Mouse (Mus musculus): ENCODE data around the gene Chchd6. TPM values are rescaled to one million over a fixed set of nuclear protein-coding genes. Genes with fewer than 3 reads are reported as not detected.

Gene Chchd6
- polyA plus RNA-seq, 1 experiment from 2014 or later: 191 TPM

DNA sequence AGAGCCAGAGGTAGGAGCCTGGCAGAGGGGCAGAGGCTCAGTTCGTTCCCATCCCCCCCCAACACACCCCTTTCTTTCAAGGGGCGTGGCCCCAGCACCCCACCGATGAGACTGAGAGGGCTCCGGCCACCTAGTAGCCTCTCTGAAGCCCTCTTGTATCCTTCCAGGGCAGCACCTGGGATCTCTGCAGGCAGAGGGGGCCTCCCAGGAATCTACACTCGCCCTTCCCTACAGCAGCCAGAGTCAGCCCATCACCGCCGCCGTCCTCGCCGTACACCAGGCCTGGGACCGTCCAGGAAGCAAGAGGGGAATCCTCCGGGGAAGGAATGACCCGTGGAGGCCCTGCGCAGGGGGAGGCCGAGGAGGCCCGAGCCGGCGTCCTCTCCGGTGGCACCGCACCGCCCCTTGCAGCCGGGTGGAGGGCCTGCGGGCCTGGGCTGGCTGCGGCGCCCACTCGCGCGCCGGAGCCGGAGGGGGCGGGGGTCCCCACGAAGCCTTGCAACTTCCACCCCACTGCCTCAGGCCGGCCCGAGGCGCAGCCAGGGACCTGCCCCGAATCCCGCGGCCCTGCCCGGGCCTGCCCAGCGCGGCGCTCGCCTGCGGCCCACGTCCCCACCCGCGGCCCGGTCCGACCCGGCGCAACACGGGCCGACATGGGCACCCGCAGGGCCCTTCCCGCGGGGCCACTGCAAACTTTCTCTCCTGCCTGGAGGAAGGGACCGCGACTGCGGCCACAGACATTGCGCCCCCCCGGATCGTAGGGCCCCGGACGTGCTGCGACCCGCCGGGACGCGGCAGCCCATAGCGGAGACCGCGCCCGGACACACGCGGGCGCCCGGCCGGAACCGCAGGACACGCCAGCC lies 233.8 kb downstream of the Chchd6 start:
- H3K27ac ChIP-seq (ENCODE audit: low read length): peak overlapping the region; percentile 92
- H3K9me3 ChIP-seq (replicated peaks; ENCODE audit: control insufficient read depth, low read length, poor library complexity, severe bottlenecking): no peaks in the 10 kb centered on the region
- 0% methylated on average over 66 of the region's 80 CpGs for WGBS
- H3K4me2 ChIP-seq (ENCODE audit: low read length): peak overlapping the region; percentile 75
- peak; percentile 40 for ATAC-seq
- H3K9ac ChIP-seq (ENCODE audit: low read depth, low read length): peak overlapping the region; percentile 96
- no peaks in the 10 kb centered on the region for H3K27me3 ChIP-seq (ENCODE audit: control insufficient read depth, insufficient read depth, low read depth, low read length)
- 0 out of 2 replicates have a peak, but pooled peaks cover under 1% of the 10 kb centered on the region for H3K36me3 ChIP-seq (ENCODE audit: control insufficient read depth, insufficient read depth, low read length)
- peaks cover 40% of the 10 kb centered on the region for H3K4me1 ChIP-seq (ENCODE audit: control insufficient read depth, insufficient read depth, low read length)
- peak overlapping the region; percentile 98 for H3K4me3 ChIP-seq (ENCODE audit: low read depth, low read length)

DNA sequence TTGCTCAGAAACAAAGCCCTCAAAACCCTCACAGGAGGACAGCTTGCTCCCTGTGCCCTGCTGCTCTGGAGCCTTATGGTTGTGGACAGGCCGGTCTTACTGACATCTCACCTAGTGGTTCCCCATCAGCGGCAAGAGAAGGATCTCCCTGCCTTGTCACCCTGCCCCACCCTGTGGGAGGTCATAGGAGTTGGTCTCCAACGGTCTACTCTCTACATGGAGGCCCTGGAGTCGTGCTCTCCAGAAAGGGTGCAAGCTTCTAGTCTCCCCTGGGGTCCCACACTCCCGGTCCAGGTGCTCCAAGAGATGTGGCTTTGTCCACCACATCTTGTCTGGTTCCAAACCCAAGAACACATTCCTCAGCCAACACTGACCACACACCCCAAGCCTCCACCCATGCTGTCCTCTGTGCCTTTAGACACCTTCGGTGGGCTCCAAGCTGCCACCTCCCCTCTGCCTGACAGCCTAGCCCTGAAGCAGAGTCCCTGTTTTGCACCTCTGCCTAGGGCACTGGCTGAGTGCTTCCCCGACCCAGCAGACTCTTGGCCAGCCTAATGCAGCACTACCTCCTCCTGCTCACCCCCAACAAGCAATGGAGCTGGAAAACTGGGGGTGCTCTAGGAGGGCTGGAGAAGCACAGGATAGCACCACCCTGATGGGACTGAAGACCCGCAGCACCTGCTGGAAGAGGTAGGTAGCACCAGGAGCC lies 234.6 kb downstream of the Chchd6 start:
- peak overlapping the region; percentile 75 for H3K4me2 ChIP-seq (ENCODE audit: low read length)
- peak overlapping the region; percentile 98 for H3K4me3 ChIP-seq (ENCODE audit: low read depth, low read length)
- peak; percentile 1; the same call in 1 of the 2 replicates for ATAC-seq
- peaks cover 48% of the 10 kb centered on the region for H3K4me1 ChIP-seq (ENCODE audit: control insufficient read depth, insufficient read depth, low read length)
- H3K9me3 ChIP-seq (replicated peaks; ENCODE audit: control insufficient read depth, low read length, poor library complexity, severe bottlenecking): no peaks in the 10 kb centered on the region
- H3K27me3 ChIP-seq (ENCODE audit: control insufficient read depth, insufficient read depth, low read depth, low read length): no peaks in the 10 kb centered on the region
- WGBS: 33% methylated on average over 8 of the region's 8 CpGs
- H3K36me3 ChIP-seq (ENCODE audit: control insufficient read depth, insufficient read depth, low read length): 0 out of 2 replicates have a peak, but pooled peaks cover 6% of the 10 kb centered on the region
- H3K9ac ChIP-seq (ENCODE audit: low read depth, low read length): peak overlapping the region; percentile 96
- H3K27ac ChIP-seq (ENCODE audit: low read length): peak overlapping the region; percentile 92

GRCm38 (mm10) chr6:89359771-89360708 lies 235.4 kb downstream of the Chchd6 start:
- H3K4me2 ChIP-seq (ENCODE audit: low read length): peak overlapping the region; percentile 75
- H3K27ac ChIP-seq (ENCODE audit: low read length): peak overlapping the region; percentile 92
- peak overlapping the region; percentile 96 for H3K9ac ChIP-seq (ENCODE audit: low read depth, low read length)
- H3K4me1 ChIP-seq (ENCODE audit: control insufficient read depth, insufficient read depth, low read length): peaks cover 56% of the 10 kb centered on the region
- no peaks in the 10 kb centered on the region for H3K27me3 ChIP-seq (ENCODE audit: control insufficient read depth, insufficient read depth, low read depth, low read length)
- WGBS: 38% methylated on average over 20 of the region's 20 CpGs
- peak overlapping the region; percentile 98 for H3K4me3 ChIP-seq (ENCODE audit: low read depth, low read length)
- no peak for ATAC-seq
- H3K36me3 ChIP-seq (ENCODE audit: control insufficient read depth, insufficient read depth, low read length): peaks cover 11% of the 10 kb centered on the region; the same call in 1 of the 2 replicates
- no peaks in the 10 kb centered on the region for H3K9me3 ChIP-seq (replicated peaks; ENCODE audit: control insufficient read depth, low read length, poor library complexity, severe bottlenecking)

GRCm38 (mm10) chr6:89359192-89359591 lies 236.3 kb downstream of the Chchd6 start:
- H3K36me3 ChIP-seq (ENCODE audit: control insufficient read depth, insufficient read depth, low read length): peaks cover 18% of the 10 kb centered on the region
- peak overlapping the region; percentile 96 for H3K9ac ChIP-seq (ENCODE audit: low read depth, low read length)
- H3K4me1 ChIP-seq (ENCODE audit: control insufficient read depth, insufficient read depth, low read length): peaks cover 65% of the 10 kb centered on the region

GRCm38 (mm10) chr6:89355661-89356060 lies 239.8 kb downstream of the Chchd6 start:
- 19% methylated on average over 7 of the region's 7 CpGs for WGBS
- Histone ChIP-seq H3K36me3 (ENCODE audit: control insufficient read depth, insufficient read depth, low read length) (peaks cover 21% of the 10 kb centered on the region), H3K9ac (ENCODE audit: low read depth, low read length) (peak overlapping the region; percentile 43), H3K4me3 (ENCODE audit: low read depth, low read length) (peak overlapping the region; percentile 15; the same call in 1 of the 2 replicates), H3K4me2 (ENCODE audit: low read length) (peak overlapping the region; percentile 22), H3K27ac (ENCODE audit: low read length) (no peak overlapping the region), H3K4me1 (ENCODE audit: control insufficient read depth, insufficient read depth, low read length) (peaks cover 90% of the 10 kb centered on the region), H3K9me3 (replicated peaks; ENCODE audit: control insufficient read depth, low read length, poor library complexity, severe bottlenecking) (no peaks in the 10 kb centered on the region), H3K27me3 (ENCODE audit: control insufficient read depth, insufficient read depth, low read depth, low read length) (no peaks in the 10 kb centered on the region)
- ATAC-seq: no peak

More at GRCm38 (mm10) chr6:89359192-89359591, 236.3 kb downstream of the Chchd6 start:
- WGBS: 82% methylated on average over 3 of the region's 3 CpGs
- H3K4me2 ChIP-seq (ENCODE audit: low read length): peak overlapping the region; percentile 75
- ATAC-seq: no peak
- H3K9me3 ChIP-seq (replicated peaks; ENCODE audit: control insufficient read depth, low read length, poor library complexity, severe bottlenecking): no peaks in the 10 kb centered on the region
- no peaks in the 10 kb centered on the region for H3K27me3 ChIP-seq (ENCODE audit: control insufficient read depth, insufficient read depth, low read depth, low read length)
- peak overlapping the region; percentile 98; the same call in 1 of the 2 replicates for H3K4me3 ChIP-seq (ENCODE audit: low read depth, low read length)
- H3K27ac ChIP-seq (ENCODE audit: low read length): no peak overlapping the region

DNA sequence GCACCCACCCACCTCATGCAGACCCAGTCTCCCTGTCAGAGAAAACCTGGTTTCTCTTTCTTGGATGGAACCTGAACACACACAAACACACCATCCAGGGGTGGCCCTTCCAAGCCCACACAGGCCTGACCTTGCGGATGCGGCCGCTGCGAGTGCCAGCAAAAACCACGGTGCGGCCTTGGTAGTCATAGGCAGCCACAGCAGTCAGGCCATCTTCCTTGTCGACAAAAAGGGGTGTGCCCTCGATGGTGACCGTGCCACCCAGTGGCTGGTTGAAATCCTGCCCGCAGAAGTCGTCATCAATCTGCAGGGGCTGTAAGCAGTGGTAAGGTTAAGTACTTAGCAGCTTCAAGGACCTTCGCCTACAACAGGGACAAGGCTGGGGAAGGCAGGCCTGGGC lies 240.7 kb downstream of the Chchd6 start:
- no peak overlapping the region for H3K4me3 ChIP-seq (ENCODE audit: low read depth, low read length)
- peaks cover 87% of the 10 kb centered on the region for H3K4me1 ChIP-seq (ENCODE audit: control insufficient read depth, insufficient read depth, low read length)
- H3K27ac ChIP-seq (ENCODE audit: low read length): peak overlapping the region; percentile 26; the same call in 1 of the 2 replicates
- H3K36me3 ChIP-seq (ENCODE audit: control insufficient read depth, insufficient read depth, low read length): peaks cover 25% of the 10 kb centered on the region
- no peaks in the 10 kb centered on the region for H3K27me3 ChIP-seq (ENCODE audit: control insufficient read depth, insufficient read depth, low read depth, low read length)
- no peak for ATAC-seq
- H3K9ac ChIP-seq (ENCODE audit: low read depth, low read length): 0 out of 2 replicates have a peak overlapping the region, but pooled peaks have one; percentile 7
- H3K4me2 ChIP-seq (ENCODE audit: low read length): no peak overlapping the region
- WGBS: 83% methylated on average over 12 of the region's 12 CpGs
- H3K9me3 ChIP-seq (replicated peaks; ENCODE audit: control insufficient read depth, low read length, poor library complexity, severe bottlenecking): no peaks in the 10 kb centered on the region

GRCm38 (mm10) chr6:89354076-89354475 lies 241.4 kb downstream of the Chchd6 start:
- peaks cover 30% of the 10 kb centered on the region for H3K36me3 ChIP-seq (ENCODE audit: control insufficient read depth, insufficient read depth, low read length)
- 0 out of 2 replicates have a peak overlapping the region, but pooled peaks have one; percentile 11 for H3K9ac ChIP-seq (ENCODE audit: low read depth, low read length)
- peaks cover 81% of the 10 kb centered on the region for H3K4me1 ChIP-seq (ENCODE audit: control insufficient read depth, insufficient read depth, low read length)
- H3K4me2 ChIP-seq (ENCODE audit: low read length): no peak overlapping the region
- H3K4me3 ChIP-seq (ENCODE audit: low read depth, low read length): no peak overlapping the region
- 73% methylated on average over 5 of the region's 5 CpGs for whole genome bisulfite sequencing
- no peaks in the 10 kb centered on the region for H3K27me3 ChIP-seq (ENCODE audit: control insufficient read depth, insufficient read depth, low read depth, low read length)
- ATAC-seq: no peak
- no peak overlapping the region for H3K27ac ChIP-seq (ENCODE audit: low read length)
- H3K9me3 ChIP-seq (replicated peaks; ENCODE audit: control insufficient read depth, low read length, poor library complexity, severe bottlenecking): no peaks in the 10 kb centered on the region

GRCm38 (mm10) chr6:89353101-89353500 lies 242.4 kb downstream of the Chchd6 start:
- no peak for ATAC-seq
- H3K9me3 ChIP-seq (replicated peaks; ENCODE audit: control insufficient read depth, low read length, poor library complexity, severe bottlenecking): no peaks in the 10 kb centered on the region
- WGBS: 70% methylated on average over 8 of the region's 8 CpGs
- H3K4me2 ChIP-seq (ENCODE audit: low read length): no peak overlapping the region
- peaks cover 71% of the 10 kb centered on the region for H3K4me1 ChIP-seq (ENCODE audit: control insufficient read depth, insufficient read depth, low read length)
- no peak overlapping the region for H3K9ac ChIP-seq (ENCODE audit: low read depth, low read length)
- no peaks in the 10 kb centered on the region for H3K27me3 ChIP-seq (ENCODE audit: control insufficient read depth, insufficient read depth, low read depth, low read length)
- H3K36me3 ChIP-seq (ENCODE audit: control insufficient read depth, insufficient read depth, low read length): peaks cover 33% of the 10 kb centered on the region
- H3K4me3 ChIP-seq (ENCODE audit: low read depth, low read length): no peak overlapping the region
- no peak overlapping the region for H3K27ac ChIP-seq (ENCODE audit: low read length)

Data from midbrain, embryonic 16.5 days (tissue).